Mouse (Mus musculus): Measurements from ENCODE around the gene Prune1.
A peak's percentile ranks its signal among the peaks of the same experiment; 100 is the strongest.

Gene Prune1

GRCm38 (mm10) chr3:95318548-95318947 is 36.7 kb upstream of the Prune1 start:
- Histone ChIP-seq H3K4me3 (replicated peaks; ENCODE audit: low read length) (peak overlapping the region; percentile 61), H3K36me3 (ENCODE audit: insufficient read depth, low read length) (peaks cover 47% of the 10 kb centered on the region), H3K4me1 (replicated peaks; ENCODE audit: low read depth, low read length) (peaks cover 79% of the 10 kb centered on the region), H3K27me3 (ENCODE audit: insufficient read depth, low read length) (no peaks in the 10 kb centered on the region), H3K9me3 (ENCODE audit: low read length) (no peaks in the 10 kb centered on the region)
- TF ChIP-seq POU5F1 (IDR thresholded peaks at IDR 0.05; ENCODE audit: borderline replicate concordance, low read length) = no peak
- TF ChIP-seq NANOG (IDR thresholded peaks at IDR 0.05; ENCODE audit: borderline replicate concordance, low read length) = no peak
- TF ChIP-seq CTCF (conservative IDR thresholded peaks at IDR 0.05; ENCODE audit: low read length) = no peak

GRCm38 (mm10) chr3:95317414-95318080 is 35.7 kb upstream of the Prune1 start:
- peaks cover 37% of the 10 kb centered on the region for H3K36me3 ChIP-seq (ENCODE audit: insufficient read depth, low read length)
- H3K4me1 ChIP-seq (replicated peaks; ENCODE audit: low read depth, low read length) = peaks cover 81% of the 10 kb centered on the region
- no peaks in the 10 kb centered on the region for H3K9me3 ChIP-seq (ENCODE audit: low read length)
- H3K27me3 ChIP-seq (ENCODE audit: insufficient read depth, low read length) = no peaks in the 10 kb centered on the region
- TF ChIP-seq CTCF (conservative IDR thresholded peaks at IDR 0.05; ENCODE audit: low read length) (peak; percentile 77), POU5F1 (IDR thresholded peaks at IDR 0.05; ENCODE audit: borderline replicate concordance, low read length) (no peak), NANOG (IDR thresholded peaks at IDR 0.05; ENCODE audit: borderline replicate concordance, low read length) (no peak)
- peak overlapping the region; percentile 61 for H3K4me3 ChIP-seq (replicated peaks; ENCODE audit: low read length)

- Histone ChIP-seq H3K4me1 (replicated peaks; ENCODE audit: low read depth, low read length) (peaks cover 70% of the 10 kb centered on the region), H3K27me3 (ENCODE audit: insufficient read depth, low read length) (no peaks in the 10 kb centered on the region), H3K36me3 (ENCODE audit: insufficient read depth, low read length) (peaks cover 29% of the 10 kb centered on the region), H3K4me3 (replicated peaks; ENCODE audit: low read length) (peak overlapping the region; percentile 92), H3K9me3 (ENCODE audit: low read length) (peaks cover 11% of the 10 kb centered on the region)
- no peak for TF ChIP-seq CTCF (conservative IDR thresholded peaks at IDR 0.05; ENCODE audit: low read length)
- TF ChIP-seq NANOG (IDR thresholded peaks at IDR 0.05; ENCODE audit: borderline replicate concordance, low read length) = no peak
- TF ChIP-seq POU5F1 (IDR thresholded peaks at IDR 0.05; ENCODE audit: borderline replicate concordance, low read length) = no peak
Observed at GRCm38 (mm10) chr3:95315844-95316550, 34.1 kb upstream of the Prune1 start.

- no peaks in the 10 kb centered on the region for H3K27me3 ChIP-seq (ENCODE audit: insufficient read depth, low read length)
Observed at GRCm38 (mm10) chr3:95315094-95315843, 33.4 kb upstream of the Prune1 start.

GRCm38 (mm10) chr3:95314486-95315093 is 32.7 kb upstream of the Prune1 start, which contains the start of gene Cers2:
Cers2 (plus strand) TSS chr3:95314791.
- TF ChIP-seq NANOG (IDR thresholded peaks at IDR 0.05; ENCODE audit: borderline replicate concordance, low read length) (no peak), CTCF (conservative IDR thresholded peaks at IDR 0.05; ENCODE audit: low read length) (no peak), POU5F1 (IDR thresholded peaks at IDR 0.05; ENCODE audit: borderline replicate concordance, low read length) (no peak)
- Histone ChIP-seq H3K36me3 (ENCODE audit: insufficient read depth, low read length) (peaks cover 15% of the 10 kb centered on the region), H3K27me3 (ENCODE audit: insufficient read depth, low read length) (no peaks in the 10 kb centered on the region), H3K9me3 (ENCODE audit: low read length) (peaks cover 25% of the 10 kb centered on the region), H3K4me3 (replicated peaks; ENCODE audit: low read length) (peak within 1 kb of the TSS; percentile 92), H3K4me1 (replicated peaks; ENCODE audit: low read depth, low read length) (peaks cover 56% of the 10 kb centered on the region)

More at GRCm38 (mm10) chr3:95315094-95315843, 33.4 kb upstream of the Prune1 start:
- H3K4me1 ChIP-seq (replicated peaks; ENCODE audit: low read depth, low read length) = peaks cover 63% of the 10 kb centered on the region
- peak overlapping the region; percentile 92 for H3K4me3 ChIP-seq (replicated peaks; ENCODE audit: low read length)
- H3K36me3 ChIP-seq (ENCODE audit: insufficient read depth, low read length) = peaks cover 22% of the 10 kb centered on the region
- peaks cover 18% of the 10 kb centered on the region for H3K9me3 ChIP-seq (ENCODE audit: low read length)
- TF ChIP-seq CTCF (conservative IDR thresholded peaks at IDR 0.05; ENCODE audit: low read length) = no peak
- TF ChIP-seq NANOG (IDR thresholded peaks at IDR 0.05; ENCODE audit: borderline replicate concordance, low read length) = no peak
- TF ChIP-seq POU5F1 (IDR thresholded peaks at IDR 0.05; ENCODE audit: borderline replicate concordance, low read length) = no peak

GRCm38 (mm10) chr3:95314075-95314474 is 32.2 kb upstream of the Prune1 start:
- Histone ChIP-seq H3K27me3 (ENCODE audit: insufficient read depth, low read length) (no peaks in the 10 kb centered on the region), H3K9me3 (ENCODE audit: low read length) (peaks cover 30% of the 10 kb centered on the region), H3K4me1 (replicated peaks; ENCODE audit: low read depth, low read length) (peaks cover 51% of the 10 kb centered on the region), H3K36me3 (ENCODE audit: insufficient read depth, low read length) (peaks cover 10% of the 10 kb centered on the region), H3K4me3 (replicated peaks; ENCODE audit: low read length) (peak overlapping the region; percentile 92)
- no peak for TF ChIP-seq POU5F1 (IDR thresholded peaks at IDR 0.05; ENCODE audit: borderline replicate concordance, low read length)
- TF ChIP-seq CTCF (conservative IDR thresholded peaks at IDR 0.05; ENCODE audit: low read length) = no peak
- no peak for TF ChIP-seq NANOG (IDR thresholded peaks at IDR 0.05; ENCODE audit: borderline replicate concordance, low read length)

- Histone ChIP-seq H3K9me3 (ENCODE audit: low read length) (peaks cover 36% of the 10 kb centered on the region), H3K27me3 (ENCODE audit: insufficient read depth, low read length) (no peaks in the 10 kb centered on the region), H3K36me3 (ENCODE audit: insufficient read depth, low read length) (peaks cover 8% of the 10 kb centered on the region; the same call in 1 of the 2 replicates), H3K4me1 (replicated peaks; ENCODE audit: low read depth, low read length) (peaks cover 45% of the 10 kb centered on the region), H3K4me3 (replicated peaks; ENCODE audit: low read length) (peak overlapping the region; percentile 20; the same call in 1 of the 2 replicates)
- TF ChIP-seq CTCF (conservative IDR thresholded peaks at IDR 0.05; ENCODE audit: low read length) = no peak
- TF ChIP-seq POU5F1 (IDR thresholded peaks at IDR 0.05; ENCODE audit: borderline replicate concordance, low read length) = no peak
- TF ChIP-seq NANOG (IDR thresholded peaks at IDR 0.05; ENCODE audit: borderline replicate concordance, low read length) = no peak
Observed at GRCm38 (mm10) chr3:95313476-95313875, 31.6 kb upstream of the Prune1 start.

Measured in E14TG2a.4 (cell line).